Mouse (Mus musculus): ENCODE measurements around the gene Fgd5.

DNA sequence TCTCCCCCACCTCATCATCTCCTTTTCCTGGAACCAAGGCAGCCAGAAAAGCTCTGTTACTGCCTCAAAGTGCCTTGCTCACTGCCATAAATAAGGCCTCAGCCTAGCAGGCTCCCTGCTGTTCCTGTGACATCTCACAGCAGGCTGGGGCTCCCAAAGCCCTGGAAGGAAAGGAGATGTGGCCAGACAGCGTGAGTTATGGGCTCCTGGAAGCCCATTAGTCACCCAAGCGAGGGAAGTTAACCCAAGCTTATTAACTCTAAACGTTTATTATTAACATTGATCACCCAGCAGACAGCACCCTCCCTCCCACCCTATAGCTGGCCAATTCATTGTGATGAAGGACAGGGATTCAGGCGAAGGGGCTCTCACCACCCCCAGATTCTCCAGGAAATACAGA is 15.2 kb upstream of the Fgd5 start:
- TF ChIP-seq POLR2A (IDR thresholded peaks at IDR 0.05; ENCODE audit: insufficient read depth, low read depth, low read length) (no peak), CTCF (IDR thresholded peaks at IDR 0.05; ENCODE audit: insufficient read depth, low read depth, low read length) (no peak)
